Mouse (Mus musculus) kidney, embryonic 15.5 days (tissue): ENCODE data around the gene Acer2. TPM values are rescaled to one million over a fixed set of nuclear protein-coding genes. Genes with fewer than 3 reads are reported as not detected.

Experiments used
- ATAC-seq: fragments of 200-750 bp; cut with Nextera tagmentation; replicated peaks from 2 replicates; pipeline ENCODE4 v1.8.0; 2017; ENCODE audit warnings: moderate TSS enrichment; ENCODE audit not compliant: low FRiP score
- H3K27ac ChIP-seq: fragments of 300-500 bp; sonication (generic); 2 replicates; pipeline ENCODE4 v1.5.1; 2015; ENCODE audit warnings: mild to moderate bottlenecking, inconsistent platforms
- H3K27me3 ChIP-seq: fragments of 300-500 bp; sonication (generic); 2 replicates; pipeline ENCODE4 v1.6.1; 2015; ENCODE audit warnings: inconsistent platforms
- H3K36me3 ChIP-seq: fragments of 300-500 bp; sonication (generic); 2 replicates; pipeline ENCODE4 v1.6.1; 2015; ENCODE audit warnings: inconsistent platforms
- H3K4me1 ChIP-seq: fragments of 300-500 bp; sonication (generic); 2 replicates; pipeline ENCODE4 v1.6.1; 2015; ENCODE audit warnings: inconsistent platforms
- H3K4me2 ChIP-seq: fragments of 300-500 bp; sonication (generic); 2 replicates; pipeline ENCODE4 v1.6.1; 2015; ENCODE audit warnings: moderate library complexity, mild to moderate bottlenecking, inconsistent platforms
- H3K4me3 ChIP-seq: fragments of 300-500 bp; sonication (generic); replicated peaks from 2 replicates; pipeline ENCODE4 v1.5.1; 2015; ENCODE audit warnings: mild to moderate bottlenecking, inconsistent platforms
- H3K9ac ChIP-seq: fragments of 300-500 bp; sonication (generic); 2 replicates; pipeline ENCODE4 v1.6.1; 2015; ENCODE audit warnings: mild to moderate bottlenecking, inconsistent platforms
- H3K9me3 ChIP-seq: fragments of 300-500 bp; sonication (generic); replicated peaks from 2 replicates; pipeline ENCODE4 v1.6.1; 2016; ENCODE audit warnings: inconsistent platforms
- whole genome bisulfite sequencing: fragments of 180-500 bp; shearing (Covaris S2); methylation state at CpG from one replicate; pipeline ENCODE4 v1.1.7; 2015; ENCODE audit warnings: mixed read lengths; 5-methylcytosine and 5-hydroxymethylcytosine counted together
- polyA plus RNA-seq: library from polyadenylated mRNA; unstranded; fragments of >200 nt; fragmentation: Nextera tagmentation; extraction: Ambion mirVana; gene quantifications from 2 replicates; pipeline ENCODE4 v1.2.1, GENCODE M21; 2015

The Acer2 gene
- polyA plus RNA-seq, 1 experiment from 2014 or later: 37.9 TPM

GRCm38 (mm10) chr4:86930636-86931456, 56.6 kb downstream of the Acer2 start:
- 7% methylated on average over 33 of the region's 33 CpGs for WGBS
- Histone ChIP-seq H3K27me3 (no peaks in the 10 kb centered on the region), H3K4me1 (peaks cover 7% of the 10 kb centered on the region; the same call in 1 of the 2 replicates), H3K4me3 (peak overlapping the region; percentile 58), H3K4me2 (peak overlapping the region; percentile 68), H3K9ac (peak overlapping the region; percentile 55), H3K9me3 (no peaks in the 10 kb centered on the region), H3K27ac (peak overlapping the region; percentile 77), H3K36me3 (peaks cover 12% of the 10 kb centered on the region)
- peak; percentile 80 for ATAC-seq

- no peak for ATAC-seq
- Histone ChIP-seq H3K36me3 (peaks cover 12% of the 10 kb centered on the region), H3K27me3 (no peaks in the 10 kb centered on the region), H3K9me3 (no peaks in the 10 kb centered on the region), H3K27ac (no peak overlapping the region), H3K4me3 (no peak overlapping the region), H3K9ac (no peak overlapping the region), H3K4me1 (peaks cover 7% of the 10 kb centered on the region; the same call in 1 of the 2 replicates), H3K4me2 (no peak overlapping the region)
- 89% methylated on average over 6 of the region's 6 CpGs for WGBS
These were observed 58.8 kb downstream of the Acer2 start for GRCm38 (mm10) chr4:86933026-86933425.

GRCm38 (mm10) chr4:86936217-86936616, 62.0 kb downstream of the Acer2 start:
- H3K9ac ChIP-seq: no peak overlapping the region
- no peak for ATAC-seq
- WGBS: 94% methylated on average over 9 of the region's 9 CpGs

DNA sequence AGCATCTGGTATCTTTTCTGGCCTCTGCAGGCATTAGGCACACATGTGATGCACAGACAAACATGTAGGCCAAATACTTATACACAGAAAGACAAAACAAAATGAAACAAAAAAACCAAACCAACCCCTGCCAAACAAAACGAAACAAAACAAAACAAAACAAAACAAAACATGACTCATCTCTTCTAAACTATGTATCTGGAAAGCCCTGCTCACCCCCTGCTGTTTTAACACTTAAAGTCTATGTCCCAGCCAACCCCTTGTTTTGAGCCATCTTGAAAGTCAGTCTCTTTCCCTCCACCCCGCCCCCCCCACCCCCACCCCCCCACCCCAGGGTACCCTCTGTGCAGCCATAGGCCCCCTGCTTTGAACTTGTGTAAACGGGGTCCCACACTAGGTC, 62.5 kb downstream of the Acer2 start:
- Histone ChIP-seq H3K27me3 (no peaks in the 10 kb centered on the region), H3K27ac (no peak overlapping the region), H3K4me2 (no peak overlapping the region), H3K9ac (no peak overlapping the region), H3K9me3 (no peaks in the 10 kb centered on the region), H3K4me3 (no peak overlapping the region), H3K4me1 (no peaks in the 10 kb centered on the region), H3K36me3 (peaks cover 12% of the 10 kb centered on the region)
- 75% methylated on average over 3 of the region's 3 CpGs for WGBS
- no peak for ATAC-seq

More at GRCm38 (mm10) chr4:86936217-86936616, 62.0 kb downstream of the Acer2 start:
- peaks cover under 1% of the 10 kb centered on the region; the same call in 1 of the 2 replicates for H3K4me1 ChIP-seq
- H3K27ac ChIP-seq: no peak overlapping the region
- no peaks in the 10 kb centered on the region for H3K9me3 ChIP-seq
- peaks cover 12% of the 10 kb centered on the region for H3K36me3 ChIP-seq
- no peak overlapping the region for H3K4me3 ChIP-seq
- no peak overlapping the region for H3K4me2 ChIP-seq
- H3K27me3 ChIP-seq: no peaks in the 10 kb centered on the region

DNA sequence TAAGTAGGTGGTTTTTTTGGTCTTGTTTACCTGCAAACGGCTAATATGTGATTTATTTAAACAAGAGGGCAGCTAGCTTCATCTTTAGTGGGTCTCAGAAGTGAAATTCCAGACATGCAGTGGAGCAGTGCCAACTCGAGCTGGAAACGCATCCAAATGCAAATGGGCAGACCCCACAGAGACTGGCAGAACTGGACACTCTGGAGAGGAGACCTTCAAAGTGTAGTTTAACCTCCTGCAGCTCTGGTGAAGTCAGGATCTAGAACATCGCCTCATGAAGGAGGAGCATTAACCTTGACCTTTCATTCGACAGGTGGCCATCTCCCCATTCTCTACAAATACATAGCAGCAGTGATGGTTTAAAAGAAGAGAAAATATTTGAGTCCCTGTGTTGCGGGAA, 68.5 kb downstream of the Acer2 start:
- Histone ChIP-seq H3K4me3 (no peak overlapping the region), H3K27ac (peak overlapping the region; percentile 28; the same call in 1 of the 2 replicates), H3K4me2 (no peak overlapping the region), H3K9me3 (no peaks in the 10 kb centered on the region), H3K36me3 (no peaks in the 10 kb centered on the region), H3K4me1 (no peaks in the 10 kb centered on the region), H3K9ac (no peak overlapping the region), H3K27me3 (no peaks in the 10 kb centered on the region)
- 0 out of 2 replicates have a peak, but pooled peaks have one; percentile 52 for ATAC-seq
- WGBS: 67% methylated on average over 6 of the region's 6 CpGs

DNA sequence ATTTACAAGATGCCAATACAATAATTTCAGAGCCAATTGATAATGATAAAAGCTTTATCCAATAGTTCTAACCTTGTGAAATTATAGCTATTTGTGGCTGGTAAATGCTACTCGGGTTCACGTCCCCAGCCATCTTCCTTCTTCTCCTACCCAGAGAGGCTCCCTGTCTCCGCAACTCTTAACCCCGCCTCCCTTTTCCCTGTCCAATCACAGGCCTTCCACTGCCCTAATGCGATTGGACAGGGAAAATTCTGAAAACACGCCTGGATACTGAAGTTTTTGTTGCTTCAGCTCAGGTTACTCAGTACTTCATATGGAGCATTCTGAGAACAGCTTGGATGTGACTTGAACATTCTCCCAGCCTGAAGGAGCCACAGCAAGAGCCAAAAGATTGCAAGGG, 69.1 kb downstream of the Acer2 start:
- Histone ChIP-seq H3K4me1 (no peaks in the 10 kb centered on the region), H3K27me3 (no peaks in the 10 kb centered on the region), H3K9ac (no peak overlapping the region), H3K36me3 (no peaks in the 10 kb centered on the region), H3K9me3 (no peaks in the 10 kb centered on the region), H3K4me2 (no peak overlapping the region), H3K27ac (no peak overlapping the region), H3K4me3 (no peak overlapping the region)
- no peak for ATAC-seq
- 65% methylated on average over 6 of the region's 6 CpGs for WGBS

DNA sequence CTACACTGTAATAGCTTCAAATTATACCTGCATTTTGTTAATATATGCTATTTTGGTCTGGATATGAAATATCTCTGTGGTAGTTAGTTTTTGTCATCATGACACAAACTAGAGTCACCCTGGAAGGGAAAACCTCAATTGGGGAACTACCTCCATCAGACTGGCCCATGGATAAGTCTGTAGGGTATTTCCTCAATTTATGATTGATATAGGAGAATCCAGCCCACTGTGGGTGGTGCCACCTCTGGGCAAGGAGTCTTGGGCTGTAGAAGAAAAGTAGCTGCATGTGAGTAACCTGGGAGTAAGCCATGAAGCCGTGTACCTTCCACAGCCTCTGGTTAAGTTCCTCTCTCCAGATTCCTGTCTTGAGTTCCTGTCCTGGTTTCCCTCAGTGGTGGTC, 74.6 kb downstream of the Acer2 start:
- H3K9ac ChIP-seq: no peak overlapping the region
- no peak overlapping the region for H3K4me2 ChIP-seq
- H3K36me3 ChIP-seq: no peaks in the 10 kb centered on the region
- no peaks in the 10 kb centered on the region for H3K27me3 ChIP-seq
- no peaks in the 10 kb centered on the region for H3K4me1 ChIP-seq
- no peaks in the 10 kb centered on the region for H3K9me3 ChIP-seq
- no peak overlapping the region for H3K27ac ChIP-seq
- WGBS: 76% methylated on average over 1 of the region's 1 CpGs
- no peak for ATAC-seq
- H3K4me3 ChIP-seq: no peak overlapping the region

GRCm38 (mm10) chr4:86953519-86953918, 79.3 kb downstream of the Acer2 start:
- H3K9me3 ChIP-seq: no peaks in the 10 kb centered on the region
- ATAC-seq: no peak
- H3K9ac ChIP-seq: no peak overlapping the region
- H3K4me2 ChIP-seq: no peak overlapping the region
- no peak overlapping the region for H3K4me3 ChIP-seq
- H3K36me3 ChIP-seq: no peaks in the 10 kb centered on the region
- H3K27me3 ChIP-seq: no peaks in the 10 kb centered on the region
- H3K27ac ChIP-seq: no peak overlapping the region
- WGBS: 52% methylated on average over 5 of the region's 5 CpGs
- no peaks in the 10 kb centered on the region for H3K4me1 ChIP-seq

- H3K4me2 ChIP-seq: no peak overlapping the region
- H3K27ac ChIP-seq: no peak overlapping the region
- no peak for ATAC-seq
- no peaks in the 10 kb centered on the region for H3K36me3 ChIP-seq
- no peaks in the 10 kb centered on the region for H3K27me3 ChIP-seq
- no peaks in the 10 kb centered on the region for H3K9me3 ChIP-seq
- H3K9ac ChIP-seq: no peak overlapping the region
- H3K4me1 ChIP-seq: no peaks in the 10 kb centered on the region
- WGBS: 77% methylated on average over 4 of the region's 4 CpGs
- H3K4me3 ChIP-seq: no peak overlapping the region
These were observed 81.3 kb downstream of the Acer2 start for GRCm38 (mm10) chr4:86955448-86955847.

DNA sequence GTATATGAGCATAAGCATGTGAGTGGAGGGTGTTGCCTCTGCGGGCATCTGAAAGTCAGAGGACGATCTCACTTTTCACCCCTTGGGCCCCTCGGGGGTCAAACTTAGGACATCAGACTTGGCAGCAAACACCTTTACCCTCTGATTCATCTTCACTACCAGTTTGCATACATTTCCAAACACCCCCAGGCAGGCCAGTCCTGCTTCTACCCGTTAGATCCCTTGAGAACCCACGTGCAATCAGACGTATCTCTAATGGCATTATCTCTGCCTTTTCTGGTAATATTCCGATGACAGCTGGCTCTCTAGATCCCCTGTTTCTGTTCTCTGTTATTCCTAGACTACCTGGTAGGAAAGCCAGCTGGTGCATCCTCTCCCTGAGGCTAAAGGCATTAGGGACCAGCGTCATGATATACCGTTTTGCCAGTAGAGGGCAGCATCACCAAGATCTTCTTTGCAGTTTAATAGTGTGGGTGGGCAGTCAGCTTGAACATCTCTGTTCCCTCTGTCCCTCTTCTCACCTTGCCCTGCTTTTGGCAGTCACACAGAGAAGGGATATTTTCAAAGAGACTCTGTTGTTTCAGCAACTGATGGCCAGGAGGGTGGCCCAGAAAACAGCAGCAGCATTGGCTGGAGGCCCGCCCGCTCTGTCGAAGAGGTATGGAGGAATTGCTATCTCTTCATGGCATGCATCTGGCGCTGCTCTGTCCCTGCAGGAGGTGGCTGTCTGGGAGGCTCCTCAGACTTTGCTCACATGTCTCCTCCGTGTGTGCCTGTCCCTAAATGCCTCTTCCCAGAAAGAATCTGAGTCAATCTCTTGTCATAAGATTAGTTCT, 83.6 kb downstream of the Acer2 start:
- 43% methylated on average over 14 of the region's 14 CpGs for whole genome bisulfite sequencing
- no peak; the same call in 1 of the 2 replicates for ATAC-seq

GRCm38 (mm10) chr4:86977272-86977671, 103.1 kb downstream of the Acer2 start:
- H3K9ac ChIP-seq: no peak overlapping the region
- WGBS: 87% methylated on average over 5 of the region's 5 CpGs
- no peaks in the 10 kb centered on the region for H3K4me1 ChIP-seq
- H3K36me3 ChIP-seq: no peaks in the 10 kb centered on the region
- H3K4me3 ChIP-seq: no peak overlapping the region
- H3K9me3 ChIP-seq: no peaks in the 10 kb centered on the region
- ATAC-seq: no peak
- H3K27me3 ChIP-seq: no peaks in the 10 kb centered on the region
- H3K27ac ChIP-seq: no peak overlapping the region
- no peak overlapping the region for H3K4me2 ChIP-seq

More for the DNA sequence above, 83.6 kb downstream of the Acer2 start:
- Histone ChIP-seq H3K36me3 (no peaks in the 10 kb centered on the region), H3K9me3 (no peaks in the 10 kb centered on the region), H3K27me3 (no peaks in the 10 kb centered on the region), H3K4me1 (no peaks in the 10 kb centered on the region), H3K9ac (no peak overlapping the region), H3K4me3 (no peak overlapping the region), H3K27ac (no peak overlapping the region), H3K4me2 (no peak overlapping the region)
